Mouse (Mus musculus) lung, adult 10 weeks (tissue): ENCODE results near the gene Fggy. TPM values are rescaled to one million over a fixed set of nuclear protein-coding genes. Genes with fewer than 3 reads are reported as not detected.

Experiments used
- polyA plus RNA-seq: library from polyadenylated mRNA; stranded (reverse); fragments of 350-450 nt; fragmentation: Illumina TruSeq; extraction: RNeasy Lipid Tissue Mini Kit (QIAGEN cat#74804); gene quantifications from one replicate; pipeline ENCODE4 v1.2.3, GENCODE M21; 2014; ENCODE audit warnings: low read depth, low replicate concordance; ENCODE audit not compliant: insufficient read depth

The Fggy gene
- 6.9 TPM for polyA plus RNA-seq

DNA sequence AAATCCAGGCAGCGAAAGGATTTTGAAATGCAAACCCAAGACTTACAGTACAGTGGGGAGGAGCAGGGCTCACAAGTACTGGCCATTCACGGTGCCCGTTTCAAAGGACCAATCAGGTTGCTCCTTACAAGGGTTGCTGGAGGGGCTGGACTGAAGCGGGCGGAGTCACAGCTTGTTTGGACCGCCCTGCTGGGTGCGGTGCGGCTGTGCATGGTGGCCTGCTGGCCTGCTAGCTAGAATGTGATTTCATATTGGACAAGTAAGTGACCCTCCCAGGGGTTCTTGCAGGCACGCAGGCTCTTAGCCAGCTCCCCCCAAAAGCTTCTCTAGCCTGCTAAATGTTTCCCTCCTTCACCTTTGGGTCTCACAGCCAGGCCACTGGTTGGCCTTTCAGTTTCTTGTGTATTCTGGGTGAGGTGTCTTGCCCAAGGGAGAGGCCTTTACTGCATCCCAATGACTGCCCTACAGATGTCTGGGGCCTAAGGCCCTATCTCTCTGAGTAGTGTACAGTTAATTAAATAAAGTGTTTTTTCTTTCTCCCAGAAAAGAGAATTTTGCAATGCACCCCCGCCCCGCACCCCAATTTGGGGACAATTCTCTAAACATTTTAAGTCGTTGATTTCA is at the start of gene Fggy:
Gene Fggy, plus strand, starts transcription at position 175 of the 624 bp plus-strand sequence.

GRCm38 (mm10) chr4:95966928-95967724 is 409.8 kb downstream of the Fggy start, which contains the start of gene Hook1:
TSS of gene Hook1 (plus strand) at chr4:95967240.

